Mouse (Mus musculus): Measurements from ENCODE around the gene Arhgap27. TPM values are rescaled to one million over a fixed set of nuclear protein-coding genes. Genes with fewer than 3 reads are reported as not detected.

Gene Arhgap27
- total RNA-seq, 1 experiment, result 8.2 TPM

DNA sequence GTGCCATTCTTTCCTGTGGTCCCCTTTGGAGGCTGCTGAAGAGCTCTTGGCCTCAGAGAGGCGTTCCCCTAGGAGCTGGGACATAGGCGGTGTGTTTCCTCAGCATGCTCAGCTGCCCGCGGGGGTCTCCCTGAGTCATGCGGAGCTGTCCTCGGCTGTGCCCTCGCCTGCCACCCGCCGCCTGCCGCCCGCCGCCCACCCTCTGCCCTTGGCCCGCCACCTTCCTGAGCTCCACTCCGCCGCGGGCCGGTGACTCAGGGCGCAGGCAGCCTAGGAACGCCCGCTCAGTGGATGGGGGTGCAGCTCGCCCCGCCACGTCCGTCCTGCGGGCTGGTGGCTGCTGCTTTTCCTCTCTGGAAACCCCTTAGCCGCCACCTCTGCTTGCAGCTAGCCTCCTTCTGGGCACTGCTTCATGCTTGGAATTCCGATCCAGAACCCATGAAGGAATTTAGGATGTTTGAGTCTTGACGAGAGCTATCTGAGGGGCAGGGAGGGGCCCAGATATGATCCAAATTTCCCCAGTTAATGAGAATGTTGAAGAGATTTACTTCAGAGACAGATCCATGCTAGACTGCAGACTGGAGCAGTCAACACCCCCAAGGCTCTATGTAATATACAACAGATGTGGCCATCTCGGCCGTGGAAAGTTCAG, 51.4 kb downstream of the Arhgap27 start:
- DNase-seq (ENCODE audit: low read depth, low spot score), result no peak
- Histone ChIP-seq H3K9me3 (ENCODE audit: control insufficient read depth, insufficient read depth, low read depth, low read length) (no peaks in the 10 kb centered on the region; the same call in 1 of the 2 replicates), H3K9ac (ENCODE audit: insufficient read depth, low read depth, low read length, poor library complexity, severe bottlenecking) (peak overlapping the region; percentile 34; the same call in 1 of the 2 replicates), H3K4me1 (ENCODE audit: control insufficient read depth in 2 of 2, insufficient read depth in 2 of 2, low read length in 2 of 2, poor library complexity in 1 of 2) (peaks cover 2 to 6% of the 10 kb centered on the region in 2 experiments; a peak in 1 of 4 replicates), H3K36me3 (ENCODE audit: control insufficient read depth, insufficient read depth, low read length, poor library complexity, severe bottlenecking) (no peaks in the 10 kb centered on the region), H3K4me3 (ENCODE audit: insufficient read depth in 1 of 2, low read depth in 1 of 2, low read length in 2 of 2, poor library complexity in 1 of 2, severe bottlenecking in 1 of 2) (peak overlapping the region; percentile 3 to 60; a peak in 3 of 4 replicates), H3K27ac (ENCODE audit: insufficient read depth, low read depth, low read length, poor library complexity, severe bottlenecking) (no peak overlapping the region)
- in situ Hi-C loops (cut with MboI; ENCODE audit: low sequenced_read_pairs in 2 of 2, unreplicated experiment in 2 of 2), result no loop called here
- TF ChIP-seq MAFK (IDR thresholded peaks at IDR 0.05; ENCODE audit: insufficient read depth, low read depth, low read length) (peak; percentile 21; the same call in 1 of the 2 replicates), CHD2 (IDR thresholded peaks at IDR 0.05; ENCODE audit: low read depth, low read length) (no peak), HCFC1 (IDR thresholded peaks at IDR 0.05; ENCODE audit: borderline replicate concordance, insufficient read depth, low read length) (no peak), ZNF384 (IDR thresholded peaks at IDR 0.05; ENCODE audit: low read depth, low read length) (no peak), ZC3H11A (IDR thresholded peaks at IDR 0.05; ENCODE audit: borderline replicate concordance, low read depth, low read length) (no peak)

DNA sequence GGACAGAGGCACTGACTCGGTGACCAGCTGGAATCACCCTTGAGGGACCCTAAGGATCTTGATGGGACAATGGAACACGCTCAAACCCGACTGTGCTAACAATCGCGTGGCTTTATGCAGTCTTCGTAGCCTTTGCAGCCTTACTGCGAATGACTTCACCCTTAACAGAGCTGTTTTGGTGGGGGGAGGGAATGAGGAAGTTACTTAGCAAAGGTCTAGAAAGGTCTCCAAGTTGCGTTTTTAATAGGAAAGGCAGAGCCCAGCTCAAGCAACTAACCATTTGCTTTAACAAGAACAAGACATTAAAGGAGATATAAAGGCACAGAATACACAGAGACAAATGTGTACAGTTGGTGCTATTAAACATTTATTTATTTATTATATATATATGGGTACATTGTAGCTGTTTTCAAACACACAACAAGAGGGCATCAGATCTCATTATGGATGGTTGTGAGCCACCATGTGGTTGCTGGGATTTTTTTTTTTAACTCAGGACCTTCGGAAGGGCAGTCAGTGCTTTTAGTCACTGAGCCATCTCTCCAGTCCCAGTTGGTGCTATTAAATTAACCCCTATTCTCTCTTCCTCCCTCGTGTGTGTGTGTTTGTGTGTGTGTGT, 53.4 kb downstream of the Arhgap27 start:
- Histone ChIP-seq H3K4me1 (ENCODE audit: control insufficient read depth in 2 of 2, insufficient read depth in 2 of 2, low read length in 2 of 2, poor library complexity in 1 of 2) (0 out of 4 replicates have a peak, but pooled peaks cover 0 to 4% of the 10 kb centered on the region in 2 experiments), H3K9ac (ENCODE audit: insufficient read depth, low read depth, low read length, poor library complexity, severe bottlenecking) (no peak overlapping the region), H3K9me3 (ENCODE audit: control insufficient read depth, insufficient read depth, low read depth, low read length) (no peaks in the 10 kb centered on the region; the same call in 1 of the 2 replicates), H3K27ac (ENCODE audit: insufficient read depth, low read depth, low read length, poor library complexity, severe bottlenecking) (no peak overlapping the region), H3K4me3 (ENCODE audit: insufficient read depth in 1 of 2, low read depth in 1 of 2, low read length in 2 of 2, poor library complexity in 1 of 2, severe bottlenecking in 1 of 2) (no peak overlapping the region), H3K36me3 (ENCODE audit: control insufficient read depth, insufficient read depth, low read length, poor library complexity, severe bottlenecking) (no peaks in the 10 kb centered on the region)
- in situ Hi-C loops (cut with MboI; ENCODE audit: low sequenced_read_pairs in 2 of 2, unreplicated experiment in 2 of 2), result no loop called here
- TF ChIP-seq ZNF384 (IDR thresholded peaks at IDR 0.05; ENCODE audit: low read depth, low read length) (no peak), CHD2 (IDR thresholded peaks at IDR 0.05; ENCODE audit: low read depth, low read length) (no peak), HCFC1 (IDR thresholded peaks at IDR 0.05; ENCODE audit: borderline replicate concordance, insufficient read depth, low read length) (no peak), ZC3H11A (IDR thresholded peaks at IDR 0.05; ENCODE audit: borderline replicate concordance, low read depth, low read length) (no peak), MAFK (IDR thresholded peaks at IDR 0.05; ENCODE audit: insufficient read depth, low read depth, low read length) (no peak)
- DNase-seq (ENCODE audit: low read depth, low spot score), result no peak

DNA sequence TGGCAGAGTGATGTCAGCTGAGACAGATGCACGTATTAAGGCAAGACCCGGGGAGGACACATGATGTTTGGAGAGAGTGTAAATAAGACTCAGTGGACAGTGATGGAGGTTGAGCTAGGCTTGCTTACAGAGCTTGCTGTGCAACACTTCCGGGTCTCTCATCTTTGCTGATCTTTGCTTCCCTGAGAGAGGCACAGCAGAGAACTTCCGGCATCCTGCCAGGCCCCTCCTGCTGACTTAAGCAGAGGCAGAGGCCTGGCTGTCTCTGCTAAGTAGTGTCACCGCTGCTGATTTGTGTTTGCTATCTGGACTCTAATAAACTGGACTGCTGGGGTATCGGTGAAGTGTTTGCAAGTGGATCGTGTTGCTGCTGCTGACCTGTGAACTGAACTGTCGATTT, 55.6 kb downstream of the Arhgap27 start:
- no peak overlapping the region for H3K9ac ChIP-seq (ENCODE audit: insufficient read depth, low read depth, low read length, poor library complexity, severe bottlenecking)

DNA sequence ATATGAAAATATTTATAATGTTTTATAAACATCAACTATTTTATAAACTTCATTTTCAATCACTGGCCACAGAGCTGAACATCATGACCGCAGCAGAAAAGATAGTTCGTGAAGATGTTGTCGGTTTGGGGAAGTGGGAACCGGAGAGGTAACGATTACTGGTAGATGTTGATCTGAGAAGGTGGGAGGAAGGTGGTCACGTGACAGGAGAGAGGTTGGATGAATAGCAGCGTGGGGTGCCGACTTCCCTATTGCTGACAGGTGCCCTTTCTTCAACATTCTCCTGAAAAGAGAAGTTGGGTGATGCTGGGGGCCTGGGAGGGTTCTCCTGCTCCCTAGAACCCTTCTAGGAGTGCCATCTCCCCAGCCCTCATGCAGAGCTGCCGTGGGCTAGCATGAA, 59.0 kb downstream of the Arhgap27 start:
- in situ Hi-C loops (cut with MboI; ENCODE audit: low sequenced_read_pairs in 2 of 2, unreplicated experiment in 2 of 2), result no loop called here
- Histone ChIP-seq H3K9me3 (ENCODE audit: control insufficient read depth, insufficient read depth, low read depth, low read length) (no peaks in the 10 kb centered on the region), H3K9ac (ENCODE audit: insufficient read depth, low read depth, low read length, poor library complexity, severe bottlenecking) (no peak overlapping the region), H3K36me3 (ENCODE audit: control insufficient read depth, insufficient read depth, low read length, poor library complexity, severe bottlenecking) (no peaks in the 10 kb centered on the region), H3K4me1 (ENCODE audit: control insufficient read depth in 2 of 2, insufficient read depth in 2 of 2, low read length in 2 of 2, poor library complexity in 1 of 2) (peaks cover 0 to 2% of the 10 kb centered on the region in 2 experiments; a peak in 1 of 4 replicates), H3K27ac (ENCODE audit: insufficient read depth, low read depth, low read length, poor library complexity, severe bottlenecking) (no peak overlapping the region), H3K4me3 (ENCODE audit: insufficient read depth in 1 of 2, low read depth in 1 of 2, low read length in 2 of 2, poor library complexity in 1 of 2, severe bottlenecking in 1 of 2) (no peak overlapping the region)
- DNase-seq (ENCODE audit: low read depth, low spot score), result no peak
- TF ChIP-seq CHD2 (IDR thresholded peaks at IDR 0.05; ENCODE audit: low read depth, low read length) (no peak), HCFC1 (IDR thresholded peaks at IDR 0.05; ENCODE audit: borderline replicate concordance, insufficient read depth, low read length) (no peak), ZC3H11A (IDR thresholded peaks at IDR 0.05; ENCODE audit: borderline replicate concordance, low read depth, low read length) (no peak), MAFK (IDR thresholded peaks at IDR 0.05; ENCODE audit: insufficient read depth, low read depth, low read length) (no peak), ZNF384 (IDR thresholded peaks at IDR 0.05; ENCODE audit: low read depth, low read length) (no peak)

More for the DNA sequence above, 55.6 kb downstream of the Arhgap27 start:
- TF ChIP-seq MAFK (IDR thresholded peaks at IDR 0.05; ENCODE audit: insufficient read depth, low read depth, low read length) (no peak), CHD2 (IDR thresholded peaks at IDR 0.05; ENCODE audit: low read depth, low read length) (no peak), ZNF384 (IDR thresholded peaks at IDR 0.05; ENCODE audit: low read depth, low read length) (no peak), HCFC1 (IDR thresholded peaks at IDR 0.05; ENCODE audit: borderline replicate concordance, insufficient read depth, low read length) (no peak), ZC3H11A (IDR thresholded peaks at IDR 0.05; ENCODE audit: borderline replicate concordance, low read depth, low read length) (no peak)
- Histone ChIP-seq H3K4me1 (ENCODE audit: control insufficient read depth in 2 of 2, insufficient read depth in 2 of 2, low read length in 2 of 2, poor library complexity in 1 of 2) (0 out of 4 replicates have a peak, but pooled peaks cover 0 to 2% of the 10 kb centered on the region in 2 experiments), H3K36me3 (ENCODE audit: control insufficient read depth, insufficient read depth, low read length, poor library complexity, severe bottlenecking) (no peaks in the 10 kb centered on the region), H3K4me3 (ENCODE audit: insufficient read depth in 1 of 2, low read depth in 1 of 2, low read length in 2 of 2, poor library complexity in 1 of 2, severe bottlenecking in 1 of 2) (no peak overlapping the region), H3K9me3 (ENCODE audit: control insufficient read depth, insufficient read depth, low read depth, low read length) (no peaks in the 10 kb centered on the region), H3K27ac (ENCODE audit: insufficient read depth, low read depth, low read length, poor library complexity, severe bottlenecking) (no peak overlapping the region)
- no peak for DNase-seq (ENCODE audit: low read depth, low spot score)
- in situ Hi-C loops (cut with MboI; ENCODE audit: low sequenced_read_pairs in 2 of 2, unreplicated experiment in 2 of 2), result no loop called here
